Mouse (Mus musculus): ENCODE measurements around the gene Glyr1. TPM values are rescaled to one million over a fixed set of nuclear protein-coding genes. Genes with fewer than 3 reads are reported as not detected.

Gene Glyr1
- polyA plus RNA-seq, 1 experiment from 2014 or later: 211 TPM

DNA sequence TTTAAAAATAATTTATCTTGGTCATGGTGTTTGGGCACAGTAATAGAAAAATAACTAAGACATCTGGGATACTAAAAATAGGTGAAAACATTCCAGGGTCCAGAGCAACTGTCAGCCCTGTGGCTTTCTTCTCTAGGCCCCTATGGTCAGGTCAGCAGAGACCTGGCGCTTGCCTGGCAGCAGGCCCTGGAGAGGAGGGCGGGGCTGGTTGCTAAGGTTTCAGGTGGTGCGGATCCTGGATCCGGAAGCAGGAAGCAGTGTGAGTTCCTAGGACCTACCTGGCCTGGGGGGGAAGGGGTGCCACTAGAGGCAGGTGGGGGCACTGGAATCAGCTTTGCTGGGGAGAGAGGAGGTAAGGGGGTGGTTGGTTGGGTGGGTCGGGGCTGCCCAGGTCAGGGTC is 42.6 kb downstream of the Glyr1 start, which contains the start of gene Smim22:
TSS of gene Smim22 (plus strand) at position 222 of the 400 bp plus-strand sequence.
- Histone ChIP-seq H3K36me3 (peaks cover 10% of the 10 kb centered on the region; the same call in 1 of the 2 replicates), H3K4me3 (peak within 1 kb of the TSS; percentile 20; the same call in 1 of the 2 replicates), H3K9me3 (no peaks in the 10 kb centered on the region), H3K27me3 (ENCODE audit: insufficient read depth, poor library complexity, severe bottlenecking) (no peaks in the 10 kb centered on the region), H3K4me1 (replicated peaks) (peaks cover 26% of the 10 kb centered on the region), H3K27ac (peak within 1 kb of the TSS; percentile 66)
- DNase-seq (ENCODE audit: low spot score): peak; percentile 20
- WGBS: 37% methylated on average over 5 of the region's 5 CpGs

DNA sequence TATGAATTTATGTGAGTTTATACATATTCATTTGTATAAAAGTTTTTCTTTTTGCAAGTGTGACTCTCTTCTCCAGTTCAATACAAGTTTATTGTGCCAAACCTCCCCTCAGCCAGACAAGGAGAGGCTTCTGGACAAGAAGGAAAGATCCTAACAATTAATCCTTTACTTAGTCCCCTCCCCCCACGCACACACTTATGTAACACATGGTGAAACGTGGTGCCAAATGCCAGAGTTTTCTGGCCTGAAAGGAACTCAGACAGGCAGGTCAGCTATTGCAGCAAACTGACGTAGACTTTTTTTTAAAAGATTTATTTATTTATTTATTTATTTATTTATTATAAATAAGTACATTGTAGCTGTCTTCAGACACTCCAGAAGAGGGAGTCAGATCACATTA is 49.1 kb downstream of the Glyr1 start:
- Histone ChIP-seq H3K4me3 (no peak overlapping the region), H3K4me1 (replicated peaks) (no peaks in the 10 kb centered on the region), H3K9me3 (no peaks in the 10 kb centered on the region), H3K27me3 (ENCODE audit: insufficient read depth, poor library complexity, severe bottlenecking) (no peaks in the 10 kb centered on the region), H3K27ac (no peak overlapping the region), H3K36me3 (no peaks in the 10 kb centered on the region)
- DNase-seq (ENCODE audit: low spot score): no peak
- WGBS: 72% methylated on average over 3 of the region's 3 CpGs

DNA sequence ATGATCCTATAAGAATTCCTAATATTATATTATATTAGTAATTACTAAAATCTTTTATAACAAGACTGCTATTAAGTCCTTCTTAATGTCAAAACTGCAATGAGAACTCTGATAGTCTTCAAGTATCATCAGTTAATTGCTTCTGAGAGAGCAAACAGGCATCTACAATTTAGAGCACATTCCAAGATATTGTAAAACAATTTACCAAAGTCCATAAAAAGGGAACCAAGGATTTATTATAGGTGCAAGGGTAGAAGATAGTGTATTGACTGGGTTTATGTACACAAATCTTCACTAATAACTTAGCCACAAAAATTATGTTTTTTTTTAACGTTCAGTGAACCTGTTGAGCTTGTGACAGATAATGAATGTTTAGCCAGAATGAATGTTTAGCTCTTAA is 50.7 kb downstream of the Glyr1 start:
- no peak overlapping the region for H3K27ac ChIP-seq
- H3K36me3 ChIP-seq: no peaks in the 10 kb centered on the region
- 84% methylated on average over 1 of the region's 1 CpGs for WGBS
- no peaks in the 10 kb centered on the region for H3K27me3 ChIP-seq (ENCODE audit: insufficient read depth, poor library complexity, severe bottlenecking)
- no peaks in the 10 kb centered on the region for H3K4me1 ChIP-seq (replicated peaks)
- no peak overlapping the region for H3K4me3 ChIP-seq
- DNase-seq (ENCODE audit: low spot score): no peak
- H3K9me3 ChIP-seq: no peaks in the 10 kb centered on the region

DNA sequence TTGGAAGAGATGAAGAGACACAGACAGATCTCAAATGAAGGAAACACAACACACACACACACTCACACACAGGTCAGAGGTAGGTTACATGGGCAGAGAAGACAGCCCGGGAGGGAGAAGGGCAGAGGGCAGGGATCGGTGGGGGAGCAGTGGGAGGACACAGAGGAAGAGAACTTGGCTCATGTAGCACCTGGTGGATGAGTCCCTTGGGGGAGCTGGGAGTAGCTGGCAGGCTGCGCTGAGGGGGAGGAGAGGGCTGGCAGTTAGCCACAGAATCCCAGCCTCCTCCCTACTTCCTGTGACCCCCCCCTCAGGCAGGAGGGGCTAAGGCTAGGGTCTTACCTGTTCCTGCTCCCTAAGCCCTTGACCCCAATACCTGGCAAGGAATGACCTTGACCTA is 52.1 kb downstream of the Glyr1 start, which contains the start of gene Sept12:
TSS of gene Sept12 (minus strand) at position 300 of the 400 bp plus-strand sequence.
- no peaks in the 10 kb centered on the region for H3K36me3 ChIP-seq
- H3K27ac ChIP-seq: no peak within 1 kb of the TSS
- H3K27me3 ChIP-seq (ENCODE audit: insufficient read depth, poor library complexity, severe bottlenecking): no peaks in the 10 kb centered on the region
- DNase-seq (ENCODE audit: low spot score): no peak
- H3K4me3 ChIP-seq: no peak within 1 kb of the TSS
- H3K9me3 ChIP-seq: no peaks in the 10 kb centered on the region
- H3K4me1 ChIP-seq (replicated peaks): no peaks in the 10 kb centered on the region
- WGBS: 62% methylated on average over 3 of the region's 3 CpGs

DNA sequence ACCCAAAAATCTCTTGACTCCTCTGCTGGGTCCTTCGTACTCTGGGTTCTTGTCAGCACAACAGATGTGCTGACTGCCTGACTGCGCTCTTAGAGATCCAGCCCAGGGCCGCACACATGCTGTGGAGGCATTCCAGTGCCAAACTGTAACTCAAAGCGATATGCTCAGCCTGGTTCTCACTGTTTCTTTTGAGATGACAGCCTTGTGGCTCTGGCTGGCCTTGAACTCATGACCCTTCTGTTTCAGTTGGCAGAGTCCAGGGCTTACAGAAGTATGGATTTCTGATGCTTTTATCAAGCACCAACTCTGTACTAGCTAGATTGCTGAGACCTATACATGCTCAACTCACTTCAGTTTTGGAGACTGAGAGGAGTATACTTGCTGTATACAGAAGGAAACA is 56.4 kb downstream of the Glyr1 start:
- Histone ChIP-seq H3K36me3 (no peaks in the 10 kb centered on the region), H3K4me1 (replicated peaks) (no peaks in the 10 kb centered on the region), H3K27me3 (ENCODE audit: insufficient read depth, poor library complexity, severe bottlenecking) (no peaks in the 10 kb centered on the region), H3K27ac (no peak overlapping the region), H3K9me3 (no peaks in the 10 kb centered on the region), H3K4me3 (no peak overlapping the region)
- WGBS: 87% methylated on average over 4 of the region's 4 CpGs
- no peak for DNase-seq (ENCODE audit: low spot score)

DNA sequence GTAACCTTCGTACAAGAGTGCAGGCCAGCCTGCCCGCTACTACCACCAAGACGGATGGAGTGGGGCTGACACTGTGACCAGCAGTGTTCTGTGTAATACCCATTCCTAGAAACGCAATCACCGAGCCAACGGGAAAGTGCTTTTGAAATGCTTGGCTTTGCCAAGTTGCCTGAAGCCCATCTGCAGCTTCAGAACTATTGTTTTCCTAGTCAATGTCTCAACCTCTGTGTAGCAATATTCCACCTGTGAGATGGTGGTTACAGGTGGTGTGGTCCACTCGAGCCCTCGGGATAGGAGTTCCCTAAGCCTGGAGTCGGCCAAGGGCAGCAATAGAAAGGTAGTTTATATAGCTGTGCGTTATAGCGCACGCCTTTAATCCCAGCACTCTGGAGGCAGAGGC is 64.9 kb downstream of the Glyr1 start:
- 93% methylated on average over 12 of the region's 12 CpGs for WGBS
- Histone ChIP-seq H3K4me1 (replicated peaks) (no peaks in the 10 kb centered on the region), H3K36me3 (no peaks in the 10 kb centered on the region), H3K27me3 (ENCODE audit: insufficient read depth, poor library complexity, severe bottlenecking) (no peaks in the 10 kb centered on the region), H3K27ac (no peak overlapping the region), H3K9me3 (no peaks in the 10 kb centered on the region), H3K4me3 (no peak overlapping the region)
- DNase-seq (ENCODE audit: low spot score): no peak

DNA sequence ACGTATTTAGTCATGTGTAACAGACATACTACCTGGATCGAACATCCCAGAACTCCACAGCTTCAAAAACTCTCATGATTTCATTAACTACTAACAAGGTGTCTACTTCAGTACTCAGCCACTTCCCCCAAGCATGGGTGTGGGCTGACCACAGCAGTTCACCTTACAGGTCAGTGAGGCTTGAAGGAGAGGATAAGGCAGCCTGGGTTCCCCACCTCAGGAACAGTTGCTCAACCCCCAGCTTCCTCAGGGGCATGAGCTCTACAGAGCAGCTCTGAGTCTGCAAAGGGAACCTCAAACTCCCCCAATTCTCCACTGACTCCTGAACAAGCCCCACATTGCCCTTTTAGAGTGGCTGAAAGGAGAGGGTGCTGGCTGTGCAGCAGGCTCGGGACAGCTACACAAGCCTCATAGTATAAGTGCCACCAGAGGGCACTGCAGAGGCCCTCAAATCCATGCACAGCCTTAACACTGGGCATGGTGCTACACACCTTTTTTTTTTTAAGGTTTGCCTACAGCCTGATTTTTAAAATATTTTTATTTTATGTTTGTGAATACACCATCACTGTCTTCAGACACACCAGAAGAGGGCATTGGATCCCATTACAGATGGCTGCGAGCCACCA is 69.8 kb downstream of the Glyr1 start:
- WGBS: 71% methylated on average over 4 of the region's 4 CpGs
- Histone ChIP-seq H3K9me3 (no peaks in the 10 kb centered on the region), H3K4me3 (no peak overlapping the region), H3K27ac (no peak overlapping the region), H3K27me3 (ENCODE audit: insufficient read depth, poor library complexity, severe bottlenecking) (no peaks in the 10 kb centered on the region), H3K4me1 (replicated peaks) (no peaks in the 10 kb centered on the region), H3K36me3 (no peaks in the 10 kb centered on the region)
- DNase-seq (ENCODE audit: low spot score): peak; percentile 14

DNA sequence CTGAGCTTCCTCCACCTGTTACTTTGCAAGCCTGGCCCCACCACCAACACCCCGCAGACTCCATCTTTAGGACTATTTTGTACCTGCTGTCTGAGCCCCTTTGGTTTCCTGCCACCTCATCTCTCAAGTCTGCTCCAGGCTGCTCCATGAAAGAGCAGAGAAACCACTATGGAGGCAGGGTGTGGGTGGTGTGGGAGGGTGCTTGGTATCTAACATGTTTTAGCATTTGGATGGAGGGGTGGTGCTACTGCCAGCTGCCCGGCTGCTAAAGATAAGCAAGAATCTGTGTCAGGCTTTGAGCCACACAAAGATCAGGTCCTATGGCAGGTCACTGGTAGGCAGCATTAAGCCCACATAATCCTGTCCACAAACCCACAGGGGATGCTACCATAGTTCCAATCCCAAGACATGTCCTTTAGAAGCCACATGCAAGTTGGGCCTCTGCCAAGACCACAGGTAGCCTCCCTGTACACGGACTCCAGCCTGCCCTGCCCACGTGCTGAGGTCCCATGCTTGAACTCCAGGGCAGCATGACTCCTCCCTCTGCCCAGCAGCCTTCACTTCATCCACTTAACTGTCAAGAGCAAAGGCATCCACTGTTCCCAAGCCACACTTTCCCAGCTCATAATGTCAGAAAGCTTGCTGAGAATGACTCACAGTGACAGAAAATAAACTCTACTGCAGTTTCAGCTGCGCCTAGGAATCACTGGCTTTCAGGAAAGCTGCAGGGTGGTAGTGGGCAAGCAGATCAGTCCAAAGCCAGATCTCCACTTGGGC is 71.2 kb downstream of the Glyr1 start:
- H3K27ac ChIP-seq: no peak overlapping the region
- no peaks in the 10 kb centered on the region for H3K36me3 ChIP-seq
- no peaks in the 10 kb centered on the region for H3K4me1 ChIP-seq (replicated peaks)
- no peak overlapping the region for H3K4me3 ChIP-seq
- WGBS: 72% methylated on average over 5 of the region's 5 CpGs
- DNase-seq (ENCODE audit: low spot score): no peak
- no peaks in the 10 kb centered on the region for H3K27me3 ChIP-seq (ENCODE audit: insufficient read depth, poor library complexity, severe bottlenecking)
- no peaks in the 10 kb centered on the region for H3K9me3 ChIP-seq

DNA sequence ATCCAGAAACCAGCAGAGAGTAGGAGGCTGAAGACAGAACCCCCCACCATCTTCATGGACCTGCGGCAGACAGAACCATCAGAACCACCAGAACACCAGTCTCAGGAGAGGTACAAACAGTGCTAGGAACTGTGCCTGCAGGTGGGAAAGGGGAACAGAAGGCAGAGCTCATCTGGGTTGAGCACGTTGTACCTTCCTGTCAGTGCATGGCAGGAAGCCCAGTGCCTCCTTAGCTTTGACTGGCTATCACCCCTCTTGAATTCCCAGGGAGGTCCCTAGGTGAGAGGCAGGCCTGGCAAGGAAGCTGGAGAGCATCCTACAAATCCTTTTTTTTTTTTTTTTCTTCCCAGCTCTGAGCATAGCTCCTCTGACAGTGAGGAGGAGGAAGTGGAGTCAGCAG is 73.5 kb downstream of the Glyr1 start:
- H3K4me1 ChIP-seq (replicated peaks): no peaks in the 10 kb centered on the region
- H3K4me3 ChIP-seq: no peak overlapping the region
- no peak overlapping the region for H3K27ac ChIP-seq
- no peak for DNase-seq (ENCODE audit: low spot score)
- H3K27me3 ChIP-seq (ENCODE audit: insufficient read depth, poor library complexity, severe bottlenecking): no peaks in the 10 kb centered on the region
- H3K36me3 ChIP-seq: 0 out of 2 replicates have a peak, but pooled peaks cover 4% of the 10 kb centered on the region
- 82% methylated on average over 2 of the region's 2 CpGs for WGBS
- H3K9me3 ChIP-seq: no peaks in the 10 kb centered on the region

DNA sequence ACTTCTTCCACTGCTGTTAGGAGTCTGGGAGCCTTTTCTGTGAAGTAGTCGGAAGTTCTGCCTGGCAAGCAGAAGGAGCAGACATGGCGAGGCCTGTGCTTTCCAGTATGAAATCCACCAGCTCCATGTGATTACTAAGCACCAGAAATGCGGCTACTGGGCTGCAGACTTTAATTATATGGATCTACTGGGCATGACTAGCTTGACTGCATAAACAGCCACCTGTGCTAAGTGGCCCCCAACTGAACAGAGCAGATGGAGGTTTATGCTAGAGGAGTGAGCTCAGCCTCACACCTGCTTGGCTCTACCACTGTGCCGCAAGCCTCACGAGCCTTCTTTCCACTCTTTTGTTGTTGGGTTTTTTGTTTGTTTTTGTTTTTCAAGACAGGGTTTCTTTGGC is 75.1 kb downstream of the Glyr1 start:
- H3K9me3 ChIP-seq: no peaks in the 10 kb centered on the region

DNA sequence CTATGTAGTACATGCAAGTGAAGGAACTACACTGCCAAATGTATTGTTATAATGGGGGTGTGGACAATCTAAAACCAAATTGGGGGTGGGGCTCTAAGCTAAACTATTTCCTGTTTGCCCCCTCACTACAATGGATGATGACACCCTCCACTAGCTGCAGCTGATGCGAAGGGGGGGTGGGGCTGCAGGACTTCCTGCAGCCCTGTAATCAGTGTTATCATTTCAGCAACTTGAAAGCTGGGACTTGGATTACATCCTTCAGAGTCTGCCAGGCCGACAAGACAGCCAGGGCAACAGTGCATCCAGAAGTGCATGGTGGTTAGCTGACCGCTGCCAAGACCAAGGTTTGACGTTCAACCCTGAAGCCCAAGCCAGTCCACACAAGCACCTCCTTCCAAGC is 78.0 kb downstream of the Glyr1 start:
- no peak overlapping the region for H3K27ac ChIP-seq
- DNase-seq (ENCODE audit: low spot score): no peak
- 92% methylated on average over 4 of the region's 4 CpGs for WGBS
- peaks cover 10% of the 10 kb centered on the region; the same call in 1 of the 2 replicates for H3K36me3 ChIP-seq
- no peak overlapping the region for H3K4me3 ChIP-seq
- H3K4me1 ChIP-seq (replicated peaks): no peaks in the 10 kb centered on the region
- no peaks in the 10 kb centered on the region for H3K9me3 ChIP-seq
- no peaks in the 10 kb centered on the region for H3K27me3 ChIP-seq (ENCODE audit: insufficient read depth, poor library complexity, severe bottlenecking)

More for the DNA sequence above, 75.1 kb downstream of the Glyr1 start:
- H3K27me3 ChIP-seq (ENCODE audit: insufficient read depth, poor library complexity, severe bottlenecking): no peaks in the 10 kb centered on the region
- H3K4me3 ChIP-seq: no peak overlapping the region
- DNase-seq (ENCODE audit: low spot score): no peak
- 0 out of 2 replicates have a peak, but pooled peaks cover 4% of the 10 kb centered on the region for H3K36me3 ChIP-seq
- no peaks in the 10 kb centered on the region for H3K4me1 ChIP-seq (replicated peaks)
- WGBS: 85% methylated on average over 5 of the region's 5 CpGs
- H3K27ac ChIP-seq: no peak overlapping the region

DNA sequence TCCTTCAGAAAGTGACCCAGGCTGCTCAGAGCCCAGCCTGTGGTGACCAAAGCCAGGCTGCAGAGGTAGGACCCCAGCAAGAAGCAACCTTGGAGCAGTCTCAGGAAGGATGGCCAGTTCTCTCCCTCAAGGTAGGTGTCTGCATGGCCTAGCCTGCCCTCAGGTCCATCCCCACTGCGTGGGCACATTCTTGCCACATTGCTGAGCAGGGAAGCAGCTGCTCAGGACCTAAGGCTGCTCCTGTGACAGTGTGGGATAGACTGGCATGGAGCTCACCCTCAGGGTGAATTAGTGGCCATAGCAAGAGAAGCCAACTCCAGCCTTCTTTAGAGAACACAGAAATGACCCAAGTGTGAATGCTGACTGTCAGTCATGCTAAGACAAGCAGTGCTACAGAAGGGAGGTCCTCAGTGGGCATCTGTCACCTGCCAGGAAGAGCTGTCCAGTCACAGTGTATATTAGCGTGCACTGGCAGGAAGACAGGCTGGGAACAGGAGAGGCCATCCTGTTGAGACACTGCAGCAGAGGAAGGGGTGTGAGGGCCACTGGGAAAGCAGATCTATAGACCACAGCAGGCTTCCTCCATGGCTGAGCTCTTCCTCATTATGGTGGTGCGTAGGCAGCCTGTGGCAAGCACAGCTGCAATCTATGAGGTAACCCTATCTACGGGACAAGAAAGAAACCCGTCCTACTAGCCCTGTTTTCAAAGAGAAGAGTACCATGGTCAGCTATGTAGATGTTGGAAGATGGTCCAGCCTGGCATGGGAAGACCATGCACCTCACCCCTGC is 80.4 kb downstream of the Glyr1 start:
- H3K36me3 ChIP-seq: peaks cover 10% of the 10 kb centered on the region; the same call in 1 of the 2 replicates
- DNase-seq (ENCODE audit: low spot score): no peak
- H3K4me3 ChIP-seq: no peak overlapping the region
- WGBS: 85% methylated on average over 5 of the region's 5 CpGs
- no peaks in the 10 kb centered on the region for H3K27me3 ChIP-seq (ENCODE audit: insufficient read depth, poor library complexity, severe bottlenecking)
- peaks cover 14% of the 10 kb centered on the region for H3K4me1 ChIP-seq (replicated peaks)
- H3K27ac ChIP-seq: no peak overlapping the region
- no peaks in the 10 kb centered on the region for H3K9me3 ChIP-seq

Data from hindbrain, embryonic 10.5 days (tissue).